Mouse (Mus musculus) lung, postnatal 10 days (tissue): ENCODE data around the gene Clasp1.

Source experiments
- DNase-seq: peaks from one replicate; pipeline ENCODE4 v3.0.0; 2021

Clasp1 gene

GRCm38 (mm10) chr1:118454817-118455216 lies 66.0 kb downstream of the Clasp1 start:
- no peak for DNase-seq

- no peak for DNase-seq
Measured at GRCm38 (mm10) chr1:118457256-118457882, 68.5 kb downstream of the Clasp1 start.

- no peak for DNase-seq
Measured at GRCm38 (mm10) chr1:118457883-118458259, 69.0 kb downstream of the Clasp1 start.

GRCm38 (mm10) chr1:118458279-118458678 lies 69.4 kb downstream of the Clasp1 start:
- DNase-seq: no peak

- DNase-seq: peak; percentile 95
Measured at GRCm38 (mm10) chr1:118458963-118459920, 70.4 kb downstream of the Clasp1 start.

GRCm38 (mm10) chr1:118460716-118461115 lies 71.9 kb downstream of the Clasp1 start:
- DNase-seq: no peak

- DNase-seq: no peak
Measured at GRCm38 (mm10) chr1:118466041-118466440, 77.2 kb downstream of the Clasp1 start.

GRCm38 (mm10) chr1:118472386-118472785 lies 83.5 kb downstream of the Clasp1 start:
- DNase-seq: no peak

GRCm38 (mm10) chr1:118476919-118477318 lies 88.1 kb downstream of the Clasp1 start:
- peak; percentile 71 for DNase-seq

GRCm38 (mm10) chr1:118479246-118479645 lies 90.4 kb downstream of the Clasp1 start:
- no peak for DNase-seq

- DNase-seq: no peak
Measured at GRCm38 (mm10) chr1:118480484-118481364, 91.9 kb downstream of the Clasp1 start.

GRCm38 (mm10) chr1:118481365-118481702 lies 92.5 kb downstream of the Clasp1 start:
- DNase-seq: peak; percentile 45

- DNase-seq: no peak
Measured at GRCm38 (mm10) chr1:118481703-118482102, 92.8 kb downstream of the Clasp1 start.

GRCm38 (mm10) chr1:118482285-118483019 lies 93.6 kb downstream of the Clasp1 start:
- DNase-seq: no peak

GRCm38 (mm10) chr1:118483504-118484096 lies 94.7 kb downstream of the Clasp1 start:
- DNase-seq: no peak

GRCm38 (mm10) chr1:118485572-118485971 lies 96.7 kb downstream of the Clasp1 start:
- no peak for DNase-seq

- DNase-seq: no peak
Measured at GRCm38 (mm10) chr1:118486021-118486420, 97.2 kb downstream of the Clasp1 start.

- no peak for DNase-seq
Measured at GRCm38 (mm10) chr1:118492811-118493210, 104.0 kb downstream of the Clasp1 start.

- no peak for DNase-seq
Measured at GRCm38 (mm10) chr1:118494551-118494950, 105.7 kb downstream of the Clasp1 start.

- DNase-seq: peak; percentile 87
Measured at GRCm38 (mm10) chr1:118498311-118498710, 109.5 kb downstream of the Clasp1 start.

GRCm38 (mm10) chr1:118500606-118501005 lies 111.7 kb downstream of the Clasp1 start:
- DNase-seq: no peak

- DNase-seq: no peak
Measured at GRCm38 (mm10) chr1:118501691-118502090, 112.8 kb downstream of the Clasp1 start.
